Mouse (Mus musculus) telencephalon, adult 2 months (tissue): ENCODE data around the gene Nodal.
A peak's percentile ranks its signal among the peaks of the same experiment; 100 is the strongest.
"Not testable (repeated sequence)": the region's sequence is repeated elsewhere in the genome, so short reads cannot be mapped to it uniquely, and the experiment has no call there.

Experiments
- DNase-seq: peaks from one replicate; pipeline ENCODE4 v3.0.0-alpha.2; 2011; ENCODE audit warnings: low read depth, low spot score

The Nodal gene

DNA sequence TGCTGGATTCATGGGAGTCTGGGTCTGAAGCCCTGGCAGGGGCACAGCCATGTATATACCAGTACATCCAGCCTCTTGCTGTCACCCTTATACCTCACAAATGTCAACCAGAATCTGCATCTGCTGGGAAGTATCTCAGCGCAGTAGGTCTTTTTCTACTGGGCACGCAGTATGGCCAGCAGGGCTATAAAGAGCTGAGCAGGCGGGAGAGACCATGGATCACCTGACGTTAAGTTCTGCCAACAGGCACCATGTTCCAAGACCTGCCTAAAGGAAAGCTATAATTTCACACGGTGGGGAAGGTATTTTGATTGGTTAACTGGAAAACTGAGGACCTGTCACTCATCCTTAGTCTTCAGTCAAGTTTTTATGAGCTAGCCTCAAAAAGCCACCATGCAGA lies 11.3 kb downstream of the Nodal start:
- DNase-seq: no peak

- peak; percentile 79 for DNase-seq
These were observed 13.6 kb downstream of the Nodal start for GRCm38 (mm10) chr10:61431375-61431774.

- DNase-seq: no peak
These were observed 22.5 kb downstream of the Nodal start for GRCm38 (mm10) chr10:61440202-61440800.

GRCm38 (mm10) chr10:61443456-61443855 lies 25.7 kb downstream of the Nodal start:
- DNase-seq: no peak

GRCm38 (mm10) chr10:61443876-61444275 lies 26.1 kb downstream of the Nodal start:
- DNase-seq: no peak

DNA sequence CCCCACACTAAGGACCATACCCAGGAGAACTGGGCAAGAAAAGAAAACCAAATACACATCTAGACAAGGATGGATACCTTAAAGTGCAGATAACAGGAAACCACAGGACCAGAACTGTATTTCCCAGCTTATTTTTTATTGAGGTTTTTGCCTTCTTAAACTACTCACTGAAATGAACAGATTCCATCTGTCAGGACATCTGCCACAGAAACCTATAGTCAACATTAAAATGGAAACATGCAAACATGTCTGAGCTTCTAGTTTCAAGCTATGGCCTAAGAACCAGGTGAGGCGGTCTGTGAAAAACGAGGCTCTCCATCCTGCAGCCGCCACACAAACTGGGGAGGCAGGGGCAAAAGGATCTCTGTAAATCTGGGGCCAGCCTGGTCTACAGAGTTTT lies 27.2 kb downstream of the Nodal start:
- no peak for DNase-seq

- DNase-seq: no peak
These were observed 30.0 kb downstream of the Nodal start for GRCm38 (mm10) chr10:61447581-61448353.

- DNase-seq: no peak
These were observed 31.1 kb downstream of the Nodal start for GRCm38 (mm10) chr10:61448834-61449233.

DNA sequence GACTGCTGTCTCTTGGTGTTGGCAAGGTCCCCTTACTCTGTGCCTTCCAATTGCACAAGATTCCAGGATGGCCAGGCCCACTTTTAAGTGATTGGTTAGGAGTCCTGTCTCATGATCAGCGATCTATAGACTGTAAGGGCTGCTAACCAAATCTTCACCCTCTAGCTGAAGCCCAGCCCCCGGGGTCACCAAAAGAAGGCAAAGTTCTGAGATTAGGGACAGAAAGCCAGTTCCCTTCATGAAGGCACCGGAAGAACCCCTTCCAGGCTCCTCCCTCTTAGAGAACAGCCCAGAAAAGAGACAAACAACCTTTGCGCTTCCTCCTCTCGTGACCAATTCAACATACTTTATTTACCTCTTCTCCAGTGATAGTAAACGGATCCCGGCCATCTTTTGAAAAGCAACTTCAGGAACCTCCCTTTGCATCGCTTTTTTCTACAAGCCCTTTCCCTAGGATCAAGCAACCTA lies 33.7 kb downstream of the Nodal start:
- no peak for DNase-seq

DNA sequence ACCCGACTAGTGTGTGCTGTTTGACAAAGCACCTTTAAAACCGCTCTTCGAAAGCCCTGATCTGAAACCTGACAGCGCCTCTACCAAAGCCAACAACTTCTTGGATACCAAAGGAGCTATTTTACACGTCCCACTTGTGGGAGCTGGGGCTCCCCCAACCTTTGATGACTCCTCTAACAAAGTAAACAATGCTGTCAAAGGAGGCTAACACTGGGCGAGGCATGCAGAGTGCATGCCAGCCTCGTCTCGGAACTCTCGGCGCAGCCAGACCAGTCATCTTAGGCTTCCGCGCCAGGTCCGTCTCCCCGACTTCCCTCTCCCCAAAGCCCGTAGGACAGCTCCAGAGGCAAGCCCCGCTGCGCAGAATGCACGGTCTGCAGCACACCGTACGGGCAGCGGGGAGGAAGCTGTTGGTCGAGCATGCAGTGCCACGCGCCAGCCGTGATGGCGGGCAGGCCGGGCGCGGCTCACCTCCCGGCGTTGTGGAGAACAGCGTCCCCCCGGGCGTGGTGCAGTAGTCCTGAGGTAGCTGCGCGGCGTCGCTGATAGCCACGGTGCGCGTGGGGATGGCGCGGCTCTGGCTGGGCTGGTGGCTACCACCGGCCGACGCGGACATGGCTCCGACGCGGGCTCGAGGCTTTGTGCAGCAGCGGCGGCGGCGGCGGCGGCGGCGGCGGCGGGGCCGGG lies 34.3 kb downstream of the Nodal start:
- DNase-seq: no peak

DNA sequence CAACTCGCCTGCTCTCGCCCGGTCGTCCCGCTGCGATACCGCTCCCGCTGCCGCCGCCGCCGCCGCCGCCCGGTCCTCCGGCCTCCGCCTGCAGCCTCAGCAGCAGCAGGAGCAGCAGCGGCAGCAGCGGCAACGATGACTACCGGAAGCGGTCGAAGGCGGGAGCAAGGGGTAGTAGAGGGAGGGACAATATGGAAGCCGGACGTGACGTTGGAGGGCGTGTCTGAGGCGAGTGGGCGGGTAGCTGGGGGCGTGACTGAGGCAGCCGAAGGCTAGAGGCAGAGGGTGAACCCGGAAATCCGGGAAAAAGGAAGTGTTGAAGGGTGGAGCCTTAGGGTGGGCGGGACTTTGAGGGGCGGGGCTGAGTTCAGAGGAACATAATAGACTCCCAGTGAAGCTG lies 34.9 kb downstream of the Nodal start, which contains the start of gene Eif4ebp2:
Gene Eif4ebp2 (minus strand): TSS at position 17 of the 400 bp plus-strand sequence.
- DNase-seq: peak; percentile 96

GRCm38 (mm10) chr10:61453171-61453570 lies 35.4 kb downstream of the Nodal start:
- not testable (repeated sequence) for DNase-seq

- no peak for DNase-seq
These were observed 39.4 kb downstream of the Nodal start for GRCm38 (mm10) chr10:61457182-61457581.

- no peak for DNase-seq
These were observed 47.2 kb downstream of the Nodal start for GRCm38 (mm10) chr10:61465009-61465408.

DNA sequence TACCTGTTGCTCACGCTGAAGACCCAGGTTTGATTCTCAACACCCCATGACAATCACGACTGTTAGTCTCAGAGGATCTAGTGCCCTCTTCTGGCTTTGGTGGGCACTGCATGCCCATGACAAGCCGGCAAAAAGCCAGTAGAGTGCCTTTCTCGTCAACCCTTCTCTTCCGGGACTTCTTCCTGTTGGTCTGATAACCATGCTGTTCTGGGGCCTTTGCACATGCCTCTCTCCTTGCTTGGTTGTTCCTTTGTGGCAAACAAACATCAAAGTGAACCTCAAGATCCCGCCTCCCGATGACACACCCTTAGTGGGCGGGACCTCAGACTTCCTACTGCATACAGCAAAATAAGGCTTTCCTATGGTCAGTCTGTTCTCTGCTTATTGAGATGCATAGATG lies 48.5 kb downstream of the Nodal start:
- no peak for DNase-seq

DNA sequence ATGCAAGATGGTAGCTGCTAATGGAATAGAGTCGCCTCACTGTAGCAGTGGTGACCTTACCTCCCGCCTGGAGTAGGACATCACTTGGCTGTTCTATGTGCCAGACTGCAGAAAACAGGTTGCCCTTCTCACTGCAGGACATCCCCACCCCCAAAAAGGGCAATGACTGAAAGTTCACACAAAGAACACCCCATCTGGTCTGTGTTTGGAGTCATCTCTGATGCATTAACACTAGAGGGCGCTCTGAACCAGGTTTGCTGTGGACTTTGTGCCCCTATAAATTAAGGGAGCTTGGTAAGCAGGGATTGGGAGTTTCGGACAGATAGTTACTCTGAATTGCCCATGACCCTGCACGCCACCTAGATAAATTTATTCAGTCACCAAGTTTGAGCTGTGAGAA lies 49.1 kb downstream of the Nodal start:
- DNase-seq: no peak

DNA sequence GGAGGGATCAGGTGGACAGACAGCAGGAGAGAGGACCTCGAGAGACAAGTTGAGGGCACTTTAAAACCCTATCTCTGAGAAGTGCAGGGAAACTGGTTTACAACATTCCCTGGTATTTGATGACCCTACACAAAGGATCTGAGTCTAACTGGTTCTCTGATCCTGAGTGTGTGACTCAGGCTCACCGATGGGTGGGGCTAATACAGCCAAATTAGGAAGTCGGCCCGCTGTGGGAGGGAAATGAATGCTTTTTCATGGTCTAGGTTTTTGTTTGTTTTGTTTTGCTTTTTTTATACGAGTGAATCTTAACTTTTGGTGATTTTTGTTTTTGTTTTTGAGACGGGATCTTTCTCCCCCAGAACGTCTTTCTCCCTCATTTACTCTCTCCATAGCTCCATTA lies 51.1 kb downstream of the Nodal start:
- no peak for DNase-seq

GRCm38 (mm10) chr10:61473640-61474039 lies 55.9 kb downstream of the Nodal start:
- DNase-seq: no peak

GRCm38 (mm10) chr10:61474344-61474743 lies 56.6 kb downstream of the Nodal start:
- DNase-seq: no peak
